Mouse (Mus musculus): ENCODE measurements around the gene BC005624. TPM values are rescaled to one million over a fixed set of nuclear protein-coding genes. Genes with fewer than 3 reads are reported as not detected.
A peak's percentile ranks its signal among the peaks of the same experiment; 100 is the strongest.
"Not testable (repeated sequence)": the region's sequence is repeated elsewhere in the genome, so short reads cannot be mapped to it uniquely, and the experiment has no call there.

The BC005624 gene
- total RNA-seq, 2 experiments from 2014 or later = 18.4 to 18.7 TPM

- intact Hi-C loops (cut with DNase I) = loop anchor here (5.0 kb wide), 1 partner anchor 101 kb away; the partner anchor contains the start of genes Asb6 and Prrx2
- no peak for DNase-seq
These were observed 49.0 kb downstream of the BC005624 start for GRCm38 (mm10) chr2:30933032-30933431.

- intact Hi-C loops (cut with DNase I) = loop anchor here (5.0 kb wide), 1 partner anchor 100 kb away; the partner anchor contains the start of genes Asb6 and Prrx2
- DNase-seq = no peak
These were observed 50.1 kb downstream of the BC005624 start for GRCm38 (mm10) chr2:30931922-30932321.

GRCm38 (mm10) chr2:30930846-30931245 is 51.2 kb downstream of the BC005624 start:
- not testable (repeated sequence) for DNase-seq
- intact Hi-C loops (cut with DNase I) = loop anchor here (5.0 kb wide), 1 partner anchor 99 kb away; the partner anchor contains the start of genes Asb6 and Prrx2

GRCm38 (mm10) chr2:30929483-30930045 is 52.4 kb downstream of the BC005624 start, which contains the start of gene Ptges:
Gene Ptges (minus strand): TSS chr2:30929863.
- DNase-seq = peak; percentile 72 to 74
- intact Hi-C loops (cut with DNase I) = loop anchor here (5.0 kb wide), 2 partner anchors 97 to 132 kb away; partner anchors contain the start of genes Asb6 and Prrx2

- intact Hi-C loops (cut with DNase I) = loop anchor here (5.0 kb wide), 1 partner anchor 132 kb away; no protein-coding TSS in a partner anchor
- DNase-seq = peak; percentile 24 to 39
These were observed 53.0 kb downstream of the BC005624 start for GRCm38 (mm10) chr2:30928893-30929482.

- intact Hi-C loops (cut with DNase I) = loop anchor here (5.0 kb wide), 1 partner anchor 131 kb away; no protein-coding TSS in a partner anchor
- DNase-seq = peak; percentile 82 to 92
These were observed 54.0 kb downstream of the BC005624 start for GRCm38 (mm10) chr2:30927844-30928628.

- intact Hi-C loops (cut with DNase I) = loop anchor here (5.0 kb wide), 1 partner anchor 130 kb away; no protein-coding TSS in a partner anchor
These were observed 54.7 kb downstream of the BC005624 start for GRCm38 (mm10) chr2:30927151-30927781.

GRCm38 (mm10) chr2:30926381-30926780 is 55.6 kb downstream of the BC005624 start:
- intact Hi-C loops (cut with DNase I) = loop anchor here (5.0 kb wide), 1 partner anchor 129 kb away; no protein-coding TSS in a partner anchor
- DNase-seq = no peak

More at GRCm38 (mm10) chr2:30927151-30927781, 54.7 kb downstream of the BC005624 start:
- DNase-seq = peak in 1 of 2 experiments; percentile 25

GRCm38 (mm10) chr2:30925181-30925580 is 56.8 kb downstream of the BC005624 start:
- intact Hi-C loops (cut with DNase I) = loop anchor here (5.0 kb wide), 1 partner anchor 128 kb away; no protein-coding TSS in a partner anchor

GRCm38 (mm10) chr2:30923099-30923498 is 58.9 kb downstream of the BC005624 start:
- intact Hi-C loops (cut with DNase I) = no loop called here
- DNase-seq = no peak

More at GRCm38 (mm10) chr2:30925181-30925580, 56.8 kb downstream of the BC005624 start:
- DNase-seq = no peak

Other genes starting within 250 kb of the BC005624 start
- 1 to 10 TPM in 1 of 2 experiments, under 1 TPM in 1; 0.57 to 1.0 TPM for gene 1700001O22Rik, start 178.5 kb downstream of the BC005624 start, total RNA-seq (2021)
- gene Ntmt1, start 174.4 kb downstream of the BC005624 start, total RNA-seq (2021) = 10 to 100 TPM; 30.0 to 34.5 TPM
- gene Asb6, start 151.9 kb downstream of the BC005624 start, total RNA-seq (2021) = 1 to 10 TPM; 7.9 to 9.0 TPM
- 1 to 10 TPM in 1 of 2 experiments, under 1 TPM in 1; 0.80 to 1.2 TPM for gene Prrx2, start 147.2 kb downstream of the BC005624 start, total RNA-seq (2021)
- 1 to 10 TPM; 1.9 to 3.2 TPM for gene Ptges, start 52.3 kb downstream of the BC005624 start, total RNA-seq (2021)
- gene Tor1b, start 29.2 kb downstream of the BC005624 start, total RNA-seq (2021) = 10 to 100 TPM; 25.0 to 26.1 TPM
- gene Tor1a, start 14.3 kb downstream of the BC005624 start, total RNA-seq (2021) = 10 to 100 TPM; 13.5 to 13.9 TPM
- 10 to 100 TPM; 55.6 to 56.6 TPM for gene Usp20, start 78 bp upstream of the BC005624 start, total RNA-seq (2021)
- gene Fnbp1, start 159.8 kb upstream of the BC005624 start, total RNA-seq (2021) = 10 to 100 TPM; 49.5 to 51.9 TPM
- 10 to 100 TPM; 39.2 to 41.7 TPM for gene Gpr107, start 170.1 kb upstream of the BC005624 start, total RNA-seq (2021)

Measured in heart, postnatal 14 days (tissue).